Mouse (Mus musculus) bone marrow, adult 2 months (tissue): ENCODE data around the gene Pcbd2. TPM values are rescaled to one million over a fixed set of nuclear protein-coding genes. Genes with fewer than 3 reads are reported as not detected.

Source experiments
- H3K27ac ChIP-seq: fragments of 200-500 bp; 2 replicates; pipeline ENCODE4 v1.5.1; 2012; ENCODE audit warnings: low read depth, mild to moderate bottlenecking, control low read depth, inconsistent platforms, low read length; ENCODE audit not compliant: control insufficient read depth, poor library complexity, insufficient read depth
- H3K4me1 ChIP-seq: fragments of 200-500 bp; 2 replicates; pipeline ENCODE4 v1.6.1; 2011; ENCODE audit warnings: low read length; ENCODE audit not compliant: control insufficient read depth, insufficient read depth
- H3K4me3 ChIP-seq: fragments of 200-500 bp; replicated peaks from 2 replicates; pipeline ENCODE3; 2011; ENCODE audit warnings: mild to moderate bottlenecking, low read depth, low read length, control low read depth; ENCODE audit not compliant: control insufficient read depth
- CTCF ChIP-seq: fragments of 200-500 bp; IDR thresholded peaks from 2 replicates; pipeline ENCODE4 v1.5.1; 2011; ENCODE audit warnings: low read length, control low read depth; ENCODE audit not compliant: control insufficient read depth, insufficient read depth
- POLR2A ChIP-seq: fragments of 200-500 bp; IDR thresholded peaks from 2 replicates; pipeline ENCODE4 v1.6.1; 2011; ENCODE audit warnings: low read depth, mild to moderate bottlenecking, control low read depth, low read length, borderline replicate concordance; ENCODE audit not compliant: control insufficient read depth
- WGBS: fragments of 180-500 bp; shearing (Covaris S2); methylation state at CpG from one replicate; pipeline ENCODE4 v1.1.7; 2018; 5-methylcytosine and 5-hydroxymethylcytosine counted together
- polyA plus RNA-seq: library from polyadenylated mRNA; stranded (reverse); fragments of >200 nt; gene quantifications from 2 replicates; pipeline ENCODE4 v1.2.4, GENCODE M21; 2011; ENCODE audit warnings: low replicate concordance; ENCODE audit not compliant: missing spikeins, insufficient read depth, insufficient read length

Gene Pcbd2
- polyA plus RNA-seq, 1 experiment, result 24.1 TPM

- TF ChIP-seq POLR2A (no peak), CTCF (no peak)
- H3K4me3 ChIP-seq, result no peak overlapping the region
- WGBS, result 91% methylated on average over 1 of the region's 1 CpGs
- no peak overlapping the region for H3K27ac ChIP-seq
- no peaks in the 10 kb centered on the region; the same call in 1 of the 2 replicates for H3K4me1 ChIP-seq
These were observed 76.8 kb downstream of the Pcbd2 start for GRCm38 (mm10) chr13:55803973-55804372.

- no peaks in the 10 kb centered on the region for H3K4me1 ChIP-seq
- 67% methylated on average over 7 of the region's 7 CpGs for WGBS
- no peak overlapping the region for H3K27ac ChIP-seq
- H3K4me3 ChIP-seq, result no peak overlapping the region
- TF ChIP-seq POLR2A, result no peak
These were observed 82.0 kb downstream of the Pcbd2 start for GRCm38 (mm10) chr13:55809041-55809623.

- H3K27ac ChIP-seq, result no peak overlapping the region
- no peaks in the 10 kb centered on the region for H3K4me1 ChIP-seq
- WGBS, result 87% methylated on average over 10 of the region's 10 CpGs
- TF ChIP-seq CTCF, result no peak
- no peak for TF ChIP-seq POLR2A
- no peak overlapping the region for H3K4me3 ChIP-seq
These were observed 82.5 kb downstream of the Pcbd2 start for GRCm38 (mm10) chr13:55809707-55810106.

GRCm38 (mm10) chr13:55810947-55811346, 83.8 kb downstream of the Pcbd2 start:
- TF ChIP-seq POLR2A (no peak), CTCF (no peak)
- Histone ChIP-seq H3K4me3 (no peak overlapping the region), H3K4me1 (no peaks in the 10 kb centered on the region), H3K27ac (no peak overlapping the region)
- WGBS, result 73% methylated on average over 5 of the region's 5 CpGs

GRCm38 (mm10) chr13:55813490-55814016, 86.4 kb downstream of the Pcbd2 start:
- no peak for TF ChIP-seq POLR2A
- no peak for TF ChIP-seq CTCF
- Histone ChIP-seq H3K27ac (no peak overlapping the region), H3K4me3 (no peak overlapping the region), H3K4me1 (no peaks in the 10 kb centered on the region; the same call in 1 of the 2 replicates)
- 67% methylated on average over 5 of the region's 5 CpGs for WGBS

- Histone ChIP-seq H3K27ac (no peak overlapping the region), H3K4me1 (no peaks in the 10 kb centered on the region; the same call in 1 of the 2 replicates), H3K4me3 (no peak overlapping the region)
- WGBS, result 78% methylated on average over 6 of the region's 6 CpGs
- TF ChIP-seq POLR2A (no peak), CTCF (no peak)
These were observed 87.7 kb downstream of the Pcbd2 start for GRCm38 (mm10) chr13:55814834-55815233.

GRCm38 (mm10) chr13:55822499-55822898, 95.3 kb downstream of the Pcbd2 start:
- WGBS, result 69% methylated on average over 5 of the region's 5 CpGs
- Histone ChIP-seq H3K27ac (no peak overlapping the region), H3K4me3 (no peak overlapping the region), H3K4me1 (no peaks in the 10 kb centered on the region; the same call in 1 of the 2 replicates)
- TF ChIP-seq POLR2A (no peak), CTCF (no peak)

GRCm38 (mm10) chr13:55824151-55824945, 97.2 kb downstream of the Pcbd2 start:
- WGBS, result 26% methylated on average over 10 of the region's 10 CpGs
- TF ChIP-seq POLR2A (no peak), CTCF (no peak)
- no peak overlapping the region for H3K27ac ChIP-seq
- no peak overlapping the region for H3K4me3 ChIP-seq
- no peaks in the 10 kb centered on the region for H3K4me1 ChIP-seq

- 12% methylated on average over 32 of the region's 32 CpGs for WGBS
- TF ChIP-seq CTCF (no peak), POLR2A (no peak)
- Histone ChIP-seq H3K4me3 (no peak overlapping the region), H3K4me1 (no peaks in the 10 kb centered on the region), H3K27ac (no peak overlapping the region)
These were observed 98.1 kb downstream of the Pcbd2 start for GRCm38 (mm10) chr13:55825245-55825681.
